Mouse (Mus musculus): ENCODE measurements around the gene Gstp2.

Gstp2 gene

GRCm38 (mm10) chr19:4003641-4004040 lies 42.2 kb downstream of the Gstp2 start:
- no peak for DNase-seq

DNA sequence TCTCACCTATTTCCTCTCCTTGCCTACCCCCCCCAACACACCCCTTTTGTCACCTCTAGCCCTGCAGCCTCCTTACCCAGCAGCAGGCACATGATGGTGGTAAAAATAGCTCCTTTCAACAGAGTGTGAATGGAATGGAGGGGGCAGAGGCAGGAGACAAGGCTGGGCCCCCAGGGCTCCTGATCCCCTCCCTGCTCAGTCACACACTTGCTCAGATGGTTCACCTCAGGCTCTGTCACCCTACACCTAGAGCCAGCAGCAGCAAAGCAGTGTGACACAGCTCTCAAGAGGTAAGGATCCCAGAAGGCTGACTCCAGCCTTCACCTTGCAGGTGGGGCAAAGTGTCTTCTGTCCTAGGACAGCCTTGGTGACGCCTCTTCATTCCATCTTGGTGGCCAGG lies 42.7 kb downstream of the Gstp2 start, which contains the start of gene Doc2g:
Doc2g (plus strand) TSS at position 202 of the 400 bp plus-strand sequence.
- DNase-seq: no peak

DNA sequence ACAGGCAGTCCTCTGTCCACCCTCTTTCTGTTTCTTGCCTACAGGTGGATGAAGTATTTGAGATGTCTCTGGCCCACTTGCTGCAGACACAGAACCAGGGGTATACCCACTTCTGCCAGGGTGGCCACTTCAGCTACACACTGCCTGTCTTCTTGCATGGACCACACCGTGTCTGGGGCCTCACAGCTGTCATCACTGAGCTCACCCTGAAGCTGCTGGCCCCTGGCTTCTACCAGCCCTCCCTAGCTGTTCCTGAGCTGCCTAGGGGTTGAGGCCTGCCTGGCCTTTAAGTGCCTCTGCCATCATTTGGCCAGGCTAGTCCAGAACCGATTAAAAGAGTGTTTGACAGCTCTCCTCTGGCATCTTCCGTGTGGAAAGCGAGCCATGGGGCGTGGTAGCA lies 44.1 kb downstream of the Gstp2 start:
- no peak for DNase-seq

DNA sequence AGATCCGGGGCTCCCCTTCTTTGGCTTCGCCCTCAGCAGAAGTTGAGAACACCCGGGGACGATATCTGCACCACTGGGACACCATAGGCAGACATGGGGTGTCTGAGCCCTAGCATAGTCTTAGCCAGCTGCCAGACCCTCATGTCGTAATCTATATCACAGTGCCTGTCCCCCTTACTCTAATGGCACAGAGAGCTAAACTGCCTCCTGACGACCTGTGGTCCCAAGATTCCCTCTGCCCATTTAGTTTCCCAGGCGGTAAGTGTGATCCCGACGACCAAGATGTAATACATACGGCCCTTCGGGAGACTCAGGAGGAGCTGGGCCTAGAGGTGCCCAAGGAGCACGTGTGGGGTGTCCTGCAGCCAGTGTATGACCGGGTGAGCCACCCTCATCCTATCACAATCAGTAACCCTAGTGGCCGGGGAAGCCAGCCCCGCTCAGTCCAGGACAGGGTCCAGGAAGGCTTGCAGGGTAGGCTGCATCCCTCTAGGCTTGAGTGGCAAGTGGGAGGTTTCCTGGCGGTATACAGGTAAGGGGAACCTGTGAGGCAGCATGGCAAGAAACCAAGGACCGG lies 44.8 kb downstream of the Gstp2 start:
- no peak for DNase-seq

GRCm38 (mm10) chr19:4000119-4000900 lies 45.5 kb downstream of the Gstp2 start, which contains the start of the genes Nudt8 and Gm49405:
Nudt8 (plus strand) TSS chr19:4000580.
Gm49405 (plus strand) TSS chr19:4000626.
- DNase-seq: peak; percentile 95

DNA sequence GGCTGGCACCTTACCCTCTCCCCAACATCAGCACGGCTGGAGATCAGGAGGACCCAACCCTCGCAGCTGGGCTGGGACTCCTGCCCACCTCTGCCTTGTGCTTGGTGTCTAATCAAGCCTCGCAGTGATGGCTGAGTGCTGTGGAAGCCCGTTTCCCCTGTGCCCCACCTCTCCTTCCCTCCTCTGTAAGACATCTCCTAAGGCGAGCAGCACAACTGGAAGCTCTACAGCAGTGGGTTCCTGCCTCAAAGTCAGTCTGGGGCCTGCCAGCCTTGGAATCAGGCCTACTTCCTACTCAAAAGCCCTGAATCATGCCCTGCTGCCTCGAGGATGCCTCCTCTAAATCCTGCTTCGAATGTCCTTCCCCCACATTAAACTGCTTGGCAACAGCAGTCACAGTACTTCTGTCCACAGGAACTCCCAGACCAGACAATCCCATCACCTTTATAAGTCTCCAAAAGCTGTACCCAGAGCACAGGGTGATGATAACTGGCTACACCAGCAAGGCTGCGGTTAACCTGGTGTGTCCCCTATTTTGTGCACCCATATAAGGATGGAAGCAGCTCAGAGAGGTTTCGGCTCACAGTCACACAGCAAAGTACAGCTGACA lies 46.6 kb downstream of the Gstp2 start:
- DNase-seq: no peak

- DNase-seq: no peak
Measured at GRCm38 (mm10) chr19:3998335-3998734, 47.5 kb downstream of the Gstp2 start.

- no peak for DNase-seq
Measured at GRCm38 (mm10) chr19:3997231-3997630, 48.6 kb downstream of the Gstp2 start.

- DNase-seq: no peak
Measured at GRCm38 (mm10) chr19:3996747-3997146, 49.1 kb downstream of the Gstp2 start.

DNA sequence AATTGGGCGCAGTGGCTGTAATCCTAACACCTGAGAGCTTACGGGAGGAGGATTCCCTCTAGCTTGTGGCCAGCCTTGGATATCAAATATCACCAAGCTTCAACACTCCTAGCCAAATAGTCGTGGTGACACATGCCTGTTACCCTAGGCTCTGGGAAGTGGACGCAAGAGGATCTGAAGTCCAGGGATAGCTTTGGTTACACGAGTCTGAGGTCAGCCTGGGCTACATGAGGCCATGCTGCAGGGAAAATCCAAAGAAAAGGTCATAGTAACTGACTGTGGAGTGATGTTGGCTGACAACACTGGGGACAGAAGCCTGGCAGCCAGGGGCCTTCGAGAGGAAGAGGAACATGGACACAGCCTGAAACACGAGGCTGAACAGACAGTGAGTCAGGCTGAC lies 49.7 kb downstream of the Gstp2 start:
- no peak for DNase-seq

- no peak for DNase-seq
Measured at GRCm38 (mm10) chr19:3995505-3995904, 50.3 kb downstream of the Gstp2 start.

DNA sequence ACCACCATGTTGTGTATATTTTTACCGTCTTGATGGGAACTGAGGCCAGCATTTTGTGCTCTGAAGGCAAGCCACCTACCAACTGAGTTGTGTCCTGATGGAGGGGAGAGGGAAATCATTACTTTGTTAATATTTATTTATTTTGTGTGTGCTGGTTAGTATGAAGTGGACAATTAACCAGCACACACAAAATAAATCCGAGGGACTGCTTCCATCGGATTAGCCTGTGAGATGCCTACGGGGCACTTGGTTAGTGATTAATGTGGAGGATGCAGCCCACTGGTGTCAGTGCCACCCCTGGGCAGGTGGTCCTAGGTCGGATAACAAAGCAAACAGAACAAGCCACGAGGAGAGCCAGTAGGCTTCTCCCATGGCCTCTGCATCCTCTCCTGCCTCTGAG lies 50.9 kb downstream of the Gstp2 start:
- no peak for DNase-seq

- DNase-seq: no peak
Measured at GRCm38 (mm10) chr19:3992416-3992815, 53.4 kb downstream of the Gstp2 start, which contains the start of gene Tbx10. Tbx10 (plus strand) TSS chr19:3992752.

DNA sequence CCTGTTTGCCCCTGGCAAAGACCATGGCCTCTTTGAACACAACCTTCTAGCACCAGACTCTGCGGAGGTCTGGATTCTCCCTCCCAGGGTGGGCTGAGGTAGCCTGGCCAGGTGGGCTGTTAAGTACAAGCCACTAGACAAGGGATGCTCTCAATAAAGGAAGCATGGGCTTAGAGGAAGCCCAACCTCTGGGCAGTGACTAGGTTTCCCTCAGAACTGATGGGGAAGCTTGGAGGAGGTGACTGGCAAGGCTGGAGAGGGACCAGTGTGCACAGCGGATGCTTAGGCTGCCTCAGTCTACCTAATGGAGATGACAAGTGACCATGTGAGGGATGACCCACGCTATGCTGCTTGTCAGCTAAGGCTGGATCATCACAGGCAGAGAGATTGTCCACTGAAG lies 53.9 kb downstream of the Gstp2 start:
- no peak for DNase-seq

DNA sequence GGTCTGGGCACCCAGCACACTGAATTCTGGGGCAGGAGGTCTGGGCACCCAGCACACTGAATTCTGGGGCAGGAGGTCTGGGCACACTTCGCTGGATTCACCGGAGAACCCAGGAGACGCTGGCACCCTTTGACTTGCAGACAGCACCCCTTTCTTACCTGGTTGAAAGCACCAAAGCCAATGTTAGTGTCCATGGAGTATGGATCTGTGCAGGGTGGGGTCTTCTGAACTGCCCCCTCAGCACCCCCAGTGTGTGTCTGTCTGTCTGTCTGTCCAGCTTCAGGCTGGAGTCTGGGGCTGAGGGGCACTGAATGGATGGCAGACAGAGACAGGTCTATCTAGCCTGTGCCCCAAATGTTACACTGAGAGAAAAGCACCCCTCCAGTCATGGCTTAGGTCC lies 54.3 kb downstream of the Gstp2 start:
- no peak for DNase-seq

DNA sequence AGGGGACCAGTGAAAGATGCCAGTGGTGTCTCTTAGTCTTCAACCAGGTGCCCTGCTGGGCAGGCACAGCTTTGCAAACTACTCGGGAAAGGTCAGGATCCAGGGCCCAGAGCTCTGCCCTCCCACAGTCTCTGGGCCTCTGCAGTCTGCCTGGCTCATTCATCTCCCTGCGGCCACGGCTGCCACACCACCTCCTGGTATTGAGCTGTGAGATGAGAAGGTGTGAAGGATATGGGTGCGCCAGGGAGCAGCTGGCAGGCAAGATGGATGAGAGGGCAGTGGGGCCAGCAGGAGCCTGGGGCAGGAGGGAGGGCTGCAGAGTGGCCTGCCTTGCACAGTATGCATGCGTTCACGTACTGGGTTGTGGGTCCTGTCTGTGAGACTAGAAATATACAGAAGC lies 55.0 kb downstream of the Gstp2 start:
- DNase-seq: no peak

Data from thymus, postnatal 4 days (tissue).